Mouse (Mus musculus) midbrain, postnatal 0 days (tissue): ENCODE data around the gene Pcdh19. TPM values are rescaled to one million over a fixed set of nuclear protein-coding genes. Genes with fewer than 3 reads are reported as not detected.

Source experiments
- ATAC-seq: fragments of 200-750 bp; cut with Nextera tagmentation; 2 replicates; pipeline ENCODE4 v1.8.0; 2017; ENCODE audit warnings: moderate number of reproducible peaks, mild to moderate bottlenecking, moderate TSS enrichment, moderate library complexity; ENCODE audit not compliant: low FRiP score
- DNase-seq: peaks from one replicate; pipeline ENCODE4 v3.0.0-alpha.2; 2015; ENCODE audit warnings: low spot score
- H3K27ac ChIP-seq: fragments of 300-500 bp; sonication (generic); 2 replicates; pipeline ENCODE4 v1.5.1; 2014; ENCODE audit warnings: low read depth, mild to moderate bottlenecking, low read length, mixed read lengths
- H3K27me3 ChIP-seq: fragments of 300-500 bp; sonication (generic); 2 replicates; pipeline ENCODE4 v1.6.1; 2014; ENCODE audit warnings: low read length, control low read depth, mixed read lengths; ENCODE audit not compliant: insufficient read depth
- H3K36me3 ChIP-seq: fragments of 300-500 bp; sonication (generic); 2 replicates; pipeline ENCODE4 v1.6.1; 2014; ENCODE audit warnings: low read length, control low read depth, mixed read lengths; ENCODE audit not compliant: insufficient read depth
- H3K4me1 ChIP-seq: fragments of 300-500 bp; sonication (generic); 2 replicates; pipeline ENCODE4 v1.6.1; 2014; ENCODE audit warnings: mild to moderate bottlenecking, control low read depth, antibody characterized with exemption, low read length, mixed read lengths; ENCODE audit not compliant: insufficient read depth
- H3K4me2 ChIP-seq: fragments of 300-500 bp; sonication (generic); 2 replicates; pipeline ENCODE4 v1.6.1; 2014; ENCODE audit warnings: low read depth, mild to moderate bottlenecking, low read length, mixed read lengths; ENCODE audit not compliant: poor library complexity, severe bottlenecking
- H3K4me3 ChIP-seq: fragments of 300-500 bp; sonication (generic); 2 replicates; pipeline ENCODE4 v1.5.1; 2014; ENCODE audit warnings: low read depth, mild to moderate bottlenecking, low read length, moderate library complexity
- H3K9ac ChIP-seq: fragments of 300-500 bp; sonication (generic); replicated peaks from 2 replicates; pipeline ENCODE4 v1.6.1; 2014; ENCODE audit warnings: mild to moderate bottlenecking, low read length, moderate library complexity, mixed read lengths; ENCODE audit not compliant: poor library complexity, severe bottlenecking
- H3K9me3 ChIP-seq: fragments of 300-500 bp; sonication (generic); 2 replicates; pipeline ENCODE4 v1.6.1; 2016; ENCODE audit warnings: low read length, control low read depth
- CTCF ChIP-seq: IDR thresholded peaks from 2 replicates; pipeline ENCODE4 v1.5.1; 2016; ENCODE audit warnings: antibody characterized with exemption, mild to moderate bottlenecking
- WGBS: fragments of 180-500 bp; shearing (Covaris S2); extraction: QIAGEN DNeasy Blood & Tissue Kit; methylation state at CpG from one replicate; pipeline ENCODE4 v1.1.7; 2014; 5-methylcytosine and 5-hydroxymethylcytosine counted together
- polyA plus RNA-seq: library from polyadenylated mRNA; unstranded; fragments of >200 nt; fragmentation: Nextera tagmentation; extraction: Ambion mirVana; gene quantifications from 2 replicates; pipeline ENCODE4 v1.2.1, GENCODE M21; 2015
- total RNA-seq: library from RNA; depleted of rRNA; stranded (reverse); fragments of >200 nt; gene quantifications from 2 replicates; pipeline ENCODE4 v1.2.3, GENCODE M21; 2014

Pcdh19 gene
- total and polyA plus RNA-seq, 2 experiments from 2014 or later, result 36.7 to 74.5 TPM

GRCm38 (mm10) chrX:133689576-133690250 lies 926 bp upstream of the Pcdh19 start:
- peak; percentile 19 for DNase-seq
- WGBS, result 19% methylated on average over 34 of the region's 35 CpGs
- no peak for TF ChIP-seq CTCF
- Histone ChIP-seq H3K27me3 (no peaks in the 10 kb centered on the region), H3K9ac (peak overlapping the region; percentile 39), H3K4me3 (peak overlapping the region; percentile 59), H3K4me1 (no peaks in the 10 kb centered on the region), H3K9me3 (no peaks in the 10 kb centered on the region), H3K27ac (peak overlapping the region; percentile 78), H3K4me2 (peak overlapping the region; percentile 84), H3K36me3 (no peaks in the 10 kb centered on the region)
- 0 out of 2 replicates have a peak, but pooled peaks have one; percentile 6 for ATAC-seq

- H3K36me3 ChIP-seq, result no peaks in the 10 kb centered on the region
- DNase-seq (peak; percentile 9), ATAC-seq (no peak; the same call in 1 of the 2 replicates)
- H3K27me3 ChIP-seq, result no peaks in the 10 kb centered on the region
- WGBS, result 16% methylated on average over 27 of the region's 31 CpGs
- peak overlapping the region; percentile 56 for H3K9ac ChIP-seq
- TF ChIP-seq CTCF, result no peak
- H3K9me3 ChIP-seq, result no peaks in the 10 kb centered on the region
- peak overlapping the region; percentile 84 for H3K4me2 ChIP-seq
- peak overlapping the region; percentile 59 for H3K4me3 ChIP-seq
- H3K4me1 ChIP-seq, result no peaks in the 10 kb centered on the region
- H3K27ac ChIP-seq, result peak overlapping the region; percentile 78
These were observed 631 bp downstream of the Pcdh19 start for GRCm38 (mm10) chrX:133688156-133688555.

- H3K4me2 ChIP-seq, result peak overlapping the region; percentile 84
- DNase-seq (peak; percentile 18), ATAC-seq (no peak)
- H3K27me3 ChIP-seq, result no peaks in the 10 kb centered on the region
- H3K27ac ChIP-seq, result peak overlapping the region; percentile 78; the same call in 1 of the 2 replicates
- H3K36me3 ChIP-seq, result no peaks in the 10 kb centered on the region
- WGBS, result 35% methylated on average over 28 of the region's 37 CpGs
- no peak for TF ChIP-seq CTCF
- H3K4me1 ChIP-seq, result no peaks in the 10 kb centered on the region
- H3K9ac ChIP-seq, result peak overlapping the region; percentile 56
- H3K4me3 ChIP-seq, result peak overlapping the region; percentile 59
- H3K9me3 ChIP-seq, result no peaks in the 10 kb centered on the region
These were observed 1.1 kb downstream of the Pcdh19 start for GRCm38 (mm10) chrX:133687666-133688151.

- no peak for DNase-seq
- H3K4me3 ChIP-seq, result peak overlapping the region; percentile 59
- H3K36me3 ChIP-seq, result no peaks in the 10 kb centered on the region
- H3K4me1 ChIP-seq, result no peaks in the 10 kb centered on the region
- 34% methylated on average over 48 of the region's 55 CpGs for WGBS
- H3K9me3 ChIP-seq, result no peaks in the 10 kb centered on the region
- H3K9ac ChIP-seq, result peak overlapping the region; percentile 56
- no peaks in the 10 kb centered on the region for H3K27me3 ChIP-seq
- H3K27ac ChIP-seq, result peak overlapping the region; percentile 78; the same call in 1 of the 2 replicates
- ATAC-seq, result no peak
- TF ChIP-seq CTCF, result no peak
- peak overlapping the region; percentile 84 for H3K4me2 ChIP-seq
These were observed 2.1 kb downstream of the Pcdh19 start for GRCm38 (mm10) chrX:133686533-133687311.

GRCm38 (mm10) chrX:133685572-133685971 lies 3.2 kb downstream of the Pcdh19 start:
- WGBS, result 39% methylated on average over 12 of the region's 12 CpGs
- no peak for TF ChIP-seq CTCF
- DNase-seq (no peak), ATAC-seq (no peak)
- H3K27ac ChIP-seq, result no peak overlapping the region
- H3K27me3 ChIP-seq, result no peaks in the 10 kb centered on the region
- no peaks in the 10 kb centered on the region for H3K9me3 ChIP-seq
- H3K36me3 ChIP-seq, result no peaks in the 10 kb centered on the region
- H3K4me2 ChIP-seq, result peak overlapping the region; percentile 84
- no peaks in the 10 kb centered on the region for H3K4me1 ChIP-seq
- H3K9ac ChIP-seq, result peak overlapping the region; percentile 56; the same call in 1 of the 2 replicates
- peak overlapping the region; percentile 59 for H3K4me3 ChIP-seq
